Mouse (Mus musculus) heart, embryonic 10.5 days (tissue): Measurements from ENCODE around the gene Notch1. TPM values are rescaled to one million over a fixed set of nuclear protein-coding genes. Genes with fewer than 3 reads are reported as not detected.

Source experiments
- DNase-seq: peaks from one replicate; pipeline ENCODE4 v3.0.0-alpha.2; 2017; ENCODE audit warnings: low spot score
- H3K27ac ChIP-seq: fragments of 300-500 bp; sonication (generic); 2 replicates; pipeline ENCODE4 v1.5.1; 2016; ENCODE audit warnings: mild to moderate bottlenecking
- H3K27me3 ChIP-seq: fragments of 300-500 bp; sonication (generic); 2 replicates; pipeline ENCODE4 v1.6.1; 2016; ENCODE audit warnings: mild to moderate bottlenecking; ENCODE audit not compliant: poor library complexity, insufficient read depth, severe bottlenecking
- H3K36me3 ChIP-seq: fragments of 300-500 bp; sonication (generic); 2 replicates; pipeline ENCODE4 v1.6.1; 2016; ENCODE audit warnings: mild to moderate bottlenecking, moderate library complexity
- H3K4me1 ChIP-seq: fragments of 300-500 bp; sonication (generic); 2 replicates; pipeline ENCODE4 v1.6.1; 2016; ENCODE audit warnings: mild to moderate bottlenecking
- H3K4me3 ChIP-seq: fragments of 300-500 bp; sonication (generic); 2 replicates; pipeline ENCODE4 v1.5.1; 2016; ENCODE audit warnings: mild to moderate bottlenecking, moderate library complexity
- H3K9me3 ChIP-seq: fragments of 300-500 bp; sonication (generic); 2 replicates; pipeline ENCODE4 v1.6.1; 2016; ENCODE audit warnings: mild to moderate bottlenecking, moderate library complexity
- WGBS: fragments of 180-500 bp; shearing (Covaris S2); methylation state at CpG from one replicate; pipeline ENCODE4 v1.1.7; 2016; 5-methylcytosine and 5-hydroxymethylcytosine counted together
- polyA plus RNA-seq: library from polyadenylated mRNA; unstranded; fragments of >200 nt; fragmentation: Nextera tagmentation; extraction: Ambion mirVana; gene quantifications from 2 replicates; pipeline ENCODE4 v1.2.1, GENCODE M21; 2016

Notch1 gene
- polyA plus RNA-seq, 1 experiment from 2014 or later: 13.2 TPM

- 81% methylated on average over 3 of the region's 3 CpGs for WGBS
- no peaks in the 10 kb centered on the region for H3K9me3 ChIP-seq
- peaks cover 58% of the 10 kb centered on the region for H3K36me3 ChIP-seq
- no peak for DNase-seq
- H3K4me1 ChIP-seq: peaks cover 62% of the 10 kb centered on the region
- H3K27ac ChIP-seq: peak overlapping the region; percentile 17; the same call in 1 of the 2 replicates
- H3K4me3 ChIP-seq: no peak overlapping the region
- H3K27me3 ChIP-seq: peaks cover 3% of the 10 kb centered on the region; the same call in 1 of the 2 replicates
Measured at GRCm38 (mm10) chr2:26482824-26483223, 33.6 kb downstream of the Notch1 start.

- WGBS: 72% methylated on average over 10 of the region's 10 CpGs
- Histone ChIP-seq H3K36me3 (peaks cover 67% of the 10 kb centered on the region), H3K9me3 (no peaks in the 10 kb centered on the region), H3K27me3 (no peaks in the 10 kb centered on the region), H3K4me1 (peaks cover 53% of the 10 kb centered on the region), H3K4me3 (0 out of 2 replicates have a peak overlapping the region, but pooled peaks have one; percentile 7), H3K27ac (peak overlapping the region; percentile 19; the same call in 1 of the 2 replicates)
- DNase-seq: no peak
Measured at GRCm38 (mm10) chr2:26481724-26482495, 34.6 kb downstream of the Notch1 start.

- peaks cover 52% of the 10 kb centered on the region for H3K4me1 ChIP-seq
- H3K36me3 ChIP-seq: peaks cover 75% of the 10 kb centered on the region
- H3K4me3 ChIP-seq: no peak overlapping the region
- no peaks in the 10 kb centered on the region for H3K27me3 ChIP-seq
- no peak overlapping the region for H3K27ac ChIP-seq
- WGBS: 88% methylated on average over 12 of the region's 12 CpGs
- no peak for DNase-seq
- H3K9me3 ChIP-seq: no peaks in the 10 kb centered on the region
Measured at GRCm38 (mm10) chr2:26480911-26481310, 35.6 kb downstream of the Notch1 start.

- Histone ChIP-seq H3K27me3 (no peaks in the 10 kb centered on the region), H3K4me1 (peaks cover 56% of the 10 kb centered on the region), H3K4me3 (no peak overlapping the region), H3K27ac (no peak overlapping the region), H3K36me3 (peaks cover 66% of the 10 kb centered on the region), H3K9me3 (no peaks in the 10 kb centered on the region)
- DNase-seq: no peak
- WGBS: 79% methylated on average over 2 of the region's 2 CpGs
Measured at GRCm38 (mm10) chr2:26478685-26479205, 37.7 kb downstream of the Notch1 start.

- H3K4me3 ChIP-seq: no peak overlapping the region
- peaks cover 59% of the 10 kb centered on the region for H3K4me1 ChIP-seq
- no peaks in the 10 kb centered on the region for H3K27me3 ChIP-seq
- WGBS: 91% methylated on average over 7 of the region's 7 CpGs
- no peaks in the 10 kb centered on the region for H3K9me3 ChIP-seq
- no peak for DNase-seq
- peaks cover 72% of the 10 kb centered on the region for H3K36me3 ChIP-seq
- H3K27ac ChIP-seq: no peak overlapping the region
Measured at GRCm38 (mm10) chr2:26477911-26478310, 38.6 kb downstream of the Notch1 start.

- Histone ChIP-seq H3K36me3 (peaks cover 74% of the 10 kb centered on the region), H3K4me3 (0 out of 2 replicates have a peak overlapping the region, but pooled peaks have one; percentile 35), H3K27ac (peak overlapping the region; percentile 77), H3K9me3 (no peaks in the 10 kb centered on the region), H3K27me3 (no peaks in the 10 kb centered on the region), H3K4me1 (peaks cover 50% of the 10 kb centered on the region)
- no peak for DNase-seq
- 71% methylated on average over 13 of the region's 13 CpGs for WGBS
Measured at GRCm38 (mm10) chr2:26475505-26476430, 40.7 kb downstream of the Notch1 start.

- H3K9me3 ChIP-seq: no peaks in the 10 kb centered on the region
- peaks cover 76% of the 10 kb centered on the region for H3K36me3 ChIP-seq
- peaks cover 50% of the 10 kb centered on the region for H3K4me1 ChIP-seq
- peak; percentile 93 for DNase-seq
- peak overlapping the region; percentile 77 for H3K27ac ChIP-seq
- no peaks in the 10 kb centered on the region for H3K27me3 ChIP-seq
- WGBS: 10% methylated on average over 9 of the region's 9 CpGs
- peak overlapping the region; percentile 35 for H3K4me3 ChIP-seq
Measured at GRCm38 (mm10) chr2:26474789-26475504, 41.5 kb downstream of the Notch1 start.

- no peak for DNase-seq
- Histone ChIP-seq H3K9me3 (no peaks in the 10 kb centered on the region), H3K4me1 (peaks cover 38% of the 10 kb centered on the region), H3K36me3 (peaks cover 77% of the 10 kb centered on the region), H3K27ac (no peak overlapping the region), H3K4me3 (no peak overlapping the region), H3K27me3 (no peaks in the 10 kb centered on the region)
- WGBS: 88% methylated on average over 11 of the region's 11 CpGs
Measured at GRCm38 (mm10) chr2:26472312-26473090, 44.0 kb downstream of the Notch1 start.

- DNase-seq: no peak
- no peaks in the 10 kb centered on the region for H3K9me3 ChIP-seq
- no peaks in the 10 kb centered on the region for H3K27me3 ChIP-seq
- WGBS: 76% methylated on average over 6 of the region's 6 CpGs
- H3K36me3 ChIP-seq: peaks cover 77% of the 10 kb centered on the region
- no peak overlapping the region for H3K4me3 ChIP-seq
- H3K4me1 ChIP-seq: peaks cover 38% of the 10 kb centered on the region
- no peak overlapping the region for H3K27ac ChIP-seq
Measured at GRCm38 (mm10) chr2:26471652-26472285, 44.7 kb downstream of the Notch1 start.

- 92% methylated on average over 17 of the region's 17 CpGs for WGBS
- Histone ChIP-seq H3K4me1 (peaks cover 35% of the 10 kb centered on the region), H3K4me3 (no peak overlapping the region), H3K27ac (no peak overlapping the region), H3K36me3 (peaks cover 80% of the 10 kb centered on the region), H3K27me3 (no peaks in the 10 kb centered on the region), H3K9me3 (no peaks in the 10 kb centered on the region)
- no peak for DNase-seq
Measured at GRCm38 (mm10) chr2:26470967-26471366, 45.5 kb downstream of the Notch1 start.

GRCm38 (mm10) chr2:26468376-26468775 is 48.1 kb downstream of the Notch1 start:
- peaks cover 12% of the 10 kb centered on the region for H3K4me1 ChIP-seq
- no peak overlapping the region for H3K4me3 ChIP-seq
- 88% methylated on average over 15 of the region's 15 CpGs for WGBS
- H3K9me3 ChIP-seq: no peaks in the 10 kb centered on the region
- H3K27ac ChIP-seq: no peak overlapping the region
- no peak for DNase-seq
- peaks cover 95% of the 10 kb centered on the region for H3K36me3 ChIP-seq
- H3K27me3 ChIP-seq: no peaks in the 10 kb centered on the region
